Mouse (Mus musculus) heart, embryonic 15.5 days (tissue): ENCODE measurements around the gene Gm45618. TPM values are rescaled to one million over a fixed set of nuclear protein-coding genes. Genes with fewer than 3 reads are reported as not detected.

ENCODE experiments used
- polyA plus RNA-seq: library from polyadenylated mRNA; unstranded; fragments of >200 nt; fragmentation: Nextera tagmentation; extraction: Ambion mirVana; gene quantifications from 2 replicates; pipeline ENCODE4 v1.2.1, GENCODE M21; 2015

Gene Gm45618
- polyA plus RNA-seq, 1 experiment from 2014 or later: not detected

Other genes with a start within 250 kb of the Gm45618 start
- gene Tollip, start 202.2 kb downstream of the Gm45618 start, polyA plus RNA-seq: 32.3 and 43.3 TPM in 2 replicates
- gene Brsk2, start 171.0 kb downstream of the Gm45618 start, polyA plus RNA-seq: 0.43 and 0.56 TPM in 2 replicates
- 43.4 and 52.7 TPM in 2 replicates for gene Mob2, start 59.7 kb downstream of the Gm45618 start, polyA plus RNA-seq
- 11.5 and 12.2 TPM in 2 replicates for gene Dusp8, start 24.9 kb downstream of the Gm45618 start, polyA plus RNA-seq
- gene Gm39115, start 15.3 kb upstream of the Gm45618 start, polyA plus RNA-seq: not detected in 2 replicates
- not detected in 2 replicates for gene Gm45337, start 23.9 kb upstream of the Gm45618 start, polyA plus RNA-seq
- gene Gm29735, start 36.4 kb upstream of the Gm45618 start, polyA plus RNA-seq: not detected in 2 replicates
- not detected in 2 replicates for gene Gm4553, start 45.0 kb upstream of the Gm45618 start, polyA plus RNA-seq
- not detected in 2 replicates for gene Krtap5-2, start 55.3 kb upstream of the Gm45618 start, polyA plus RNA-seq
- gene Gm10153, start 69.7 kb upstream of the Gm45618 start, polyA plus RNA-seq: not detected in 2 replicates
- gene Krtap5-3, start 80.6 kb upstream of the Gm45618 start, polyA plus RNA-seq: not detected in 2 replicates
- not detected in 2 replicates for gene Gm7579, start 91.1 kb upstream of the Gm45618 start, polyA plus RNA-seq
- not detected in 2 replicates for gene Krtap5-5, start 109.2 kb upstream of the Gm45618 start, polyA plus RNA-seq
- gene Gm40460, start 120.3 kb upstream of the Gm45618 start, polyA plus RNA-seq: not detected in 2 replicates
- gene Gm2431, start 137.6 kb upstream of the Gm45618 start, polyA plus RNA-seq: not detected in 2 replicates
- not detected in 2 replicates for gene Gm4559, start 153.6 kb upstream of the Gm45618 start, polyA plus RNA-seq
- gene Krtap5-1, start 176.4 kb upstream of the Gm45618 start, polyA plus RNA-seq: not detected in 2 replicates
- not detected in 2 replicates for gene Krtap5-4, start 182.8 kb upstream of the Gm45618 start, polyA plus RNA-seq